Mouse (Mus musculus): ENCODE results near the gene Ephb1. TPM values are rescaled to one million over a fixed set of nuclear protein-coding genes. Genes with fewer than 3 reads are reported as not detected.

Ephb1 gene
- total and polyA plus RNA-seq, 2 experiments = under 0.01 to 0.05 TPM

- Histone ChIP-seq H3K9ac (ENCODE audit: low read depth, low read length) (no peak overlapping the region), H3K36me3 (ENCODE audit: control insufficient read depth, insufficient read depth, low read length) (no peaks in the 10 kb centered on the region), H3K27me3 (ENCODE audit: control insufficient read depth, insufficient read depth, low read length) (no peaks in the 10 kb centered on the region), H3K4me1 (ENCODE audit: control insufficient read depth, insufficient read depth, low read length) (no peaks in the 10 kb centered on the region), H3K79me2 (ENCODE audit: control insufficient read depth, insufficient read depth, low read length) (no peaks in the 10 kb centered on the region), H3K27ac (replicated peaks; ENCODE audit: insufficient read depth, low read depth, low read length) (no peak overlapping the region), H3K4me3 (ENCODE audit: insufficient read depth, low read depth, low read length) (no peak overlapping the region)
- DNase-seq (ENCODE audit: extremely low read depth, low read depth, low spot score) = no peak
- TF ChIP-seq CTCF (IDR thresholded peaks at IDR 0.05; ENCODE audit: low read depth, low read length) (no peak), POLR2A (IDR thresholded peaks at IDR 0.05; ENCODE audit: extremely low read depth, insufficient read depth, low read length) (no peak)
- whole genome bisulfite sequencing = 29% methylated on average over 9 of the region's 9 CpGs
Observed at GRCm38 (mm10) chr9:102261511-102261910, 93.0 kb downstream of the Ephb1 start.

GRCm38 (mm10) chr9:102256407-102256806 lies 98.1 kb downstream of the Ephb1 start:
- DNase-seq (ENCODE audit: extremely low read depth, low read depth, low spot score) = no peak
- no peaks in the 10 kb centered on the region for H3K79me2 ChIP-seq (ENCODE audit: control insufficient read depth, insufficient read depth, low read length)
- H3K27ac ChIP-seq (replicated peaks; ENCODE audit: insufficient read depth, low read depth, low read length) = no peak overlapping the region
- H3K4me1 ChIP-seq (ENCODE audit: control insufficient read depth, insufficient read depth, low read length) = no peaks in the 10 kb centered on the region
- no peaks in the 10 kb centered on the region for H3K36me3 ChIP-seq (ENCODE audit: control insufficient read depth, insufficient read depth, low read length)
- no peak overlapping the region for H3K4me3 ChIP-seq (ENCODE audit: insufficient read depth, low read depth, low read length)
- WGBS = 87% methylated on average over 5 of the region's 5 CpGs
- TF ChIP-seq POLR2A (IDR thresholded peaks at IDR 0.05; ENCODE audit: extremely low read depth, insufficient read depth, low read length) (no peak), CTCF (IDR thresholded peaks at IDR 0.05; ENCODE audit: low read depth, low read length) (no peak)
- no peaks in the 10 kb centered on the region for H3K27me3 ChIP-seq (ENCODE audit: control insufficient read depth, insufficient read depth, low read length)
- no peak overlapping the region for H3K9ac ChIP-seq (ENCODE audit: low read depth, low read length)

GRCm38 (mm10) chr9:102255803-102256202 lies 98.7 kb downstream of the Ephb1 start:
- Histone ChIP-seq H3K27ac (replicated peaks; ENCODE audit: insufficient read depth, low read depth, low read length) (no peak overlapping the region), H3K4me3 (ENCODE audit: insufficient read depth, low read depth, low read length) (no peak overlapping the region), H3K27me3 (ENCODE audit: control insufficient read depth, insufficient read depth, low read length) (no peaks in the 10 kb centered on the region), H3K4me1 (ENCODE audit: control insufficient read depth, insufficient read depth, low read length) (no peaks in the 10 kb centered on the region), H3K36me3 (ENCODE audit: control insufficient read depth, insufficient read depth, low read length) (no peaks in the 10 kb centered on the region), H3K9ac (ENCODE audit: low read depth, low read length) (no peak overlapping the region), H3K79me2 (ENCODE audit: control insufficient read depth, insufficient read depth, low read length) (no peaks in the 10 kb centered on the region)
- 73% methylated on average over 6 of the region's 6 CpGs for WGBS
- no peak for DNase-seq (ENCODE audit: extremely low read depth, low read depth, low spot score)
- TF ChIP-seq POLR2A (IDR thresholded peaks at IDR 0.05; ENCODE audit: extremely low read depth, insufficient read depth, low read length) = no peak
- no peak for TF ChIP-seq CTCF (IDR thresholded peaks at IDR 0.05; ENCODE audit: low read depth, low read length)

GRCm38 (mm10) chr9:102249124-102249816 lies 105.2 kb downstream of the Ephb1 start:
- no peak overlapping the region for H3K4me3 ChIP-seq (ENCODE audit: insufficient read depth, low read depth, low read length)
- TF ChIP-seq CTCF (IDR thresholded peaks at IDR 0.05; ENCODE audit: low read depth, low read length) = no peak
- no peak for TF ChIP-seq POLR2A (IDR thresholded peaks at IDR 0.05; ENCODE audit: extremely low read depth, insufficient read depth, low read length)
- no peak overlapping the region for H3K9ac ChIP-seq (ENCODE audit: low read depth, low read length)
- WGBS = 44% methylated on average over 9 of the region's 9 CpGs
- no peaks in the 10 kb centered on the region for H3K36me3 ChIP-seq (ENCODE audit: control insufficient read depth, insufficient read depth, low read length)
- no peak for DNase-seq (ENCODE audit: extremely low read depth, low read depth, low spot score)
- no peaks in the 10 kb centered on the region for H3K79me2 ChIP-seq (ENCODE audit: control insufficient read depth, insufficient read depth, low read length)
- no peaks in the 10 kb centered on the region for H3K27me3 ChIP-seq (ENCODE audit: control insufficient read depth, insufficient read depth, low read length)
- no peak overlapping the region for H3K27ac ChIP-seq (replicated peaks; ENCODE audit: insufficient read depth, low read depth, low read length)
- no peaks in the 10 kb centered on the region for H3K4me1 ChIP-seq (ENCODE audit: control insufficient read depth, insufficient read depth, low read length)

GRCm38 (mm10) chr9:102245551-102245950 lies 108.9 kb downstream of the Ephb1 start:
- Histone ChIP-seq H3K27me3 (ENCODE audit: control insufficient read depth, insufficient read depth, low read length) (no peaks in the 10 kb centered on the region), H3K36me3 (ENCODE audit: control insufficient read depth, insufficient read depth, low read length) (no peaks in the 10 kb centered on the region), H3K79me2 (ENCODE audit: control insufficient read depth, insufficient read depth, low read length) (no peaks in the 10 kb centered on the region), H3K4me1 (ENCODE audit: control insufficient read depth, insufficient read depth, low read length) (no peaks in the 10 kb centered on the region), H3K9ac (ENCODE audit: low read depth, low read length) (no peak overlapping the region), H3K4me3 (ENCODE audit: insufficient read depth, low read depth, low read length) (no peak overlapping the region), H3K27ac (replicated peaks; ENCODE audit: insufficient read depth, low read depth, low read length) (no peak overlapping the region)
- TF ChIP-seq CTCF (IDR thresholded peaks at IDR 0.05; ENCODE audit: low read depth, low read length) = no peak
- no peak for TF ChIP-seq POLR2A (IDR thresholded peaks at IDR 0.05; ENCODE audit: extremely low read depth, insufficient read depth, low read length)
- no peak for DNase-seq (ENCODE audit: extremely low read depth, low read depth, low spot score)
- 80% methylated on average over 7 of the region's 7 CpGs for WGBS

- TF ChIP-seq CTCF (IDR thresholded peaks at IDR 0.05; ENCODE audit: low read depth, low read length) (no peak), POLR2A (IDR thresholded peaks at IDR 0.05; ENCODE audit: extremely low read depth, insufficient read depth, low read length) (no peak)
- Histone ChIP-seq H3K36me3 (ENCODE audit: control insufficient read depth, insufficient read depth, low read length) (no peaks in the 10 kb centered on the region), H3K4me3 (ENCODE audit: insufficient read depth, low read depth, low read length) (no peak overlapping the region), H3K27ac (replicated peaks; ENCODE audit: insufficient read depth, low read depth, low read length) (no peak overlapping the region), H3K4me1 (ENCODE audit: control insufficient read depth, insufficient read depth, low read length) (no peaks in the 10 kb centered on the region), H3K27me3 (ENCODE audit: control insufficient read depth, insufficient read depth, low read length) (no peaks in the 10 kb centered on the region), H3K79me2 (ENCODE audit: control insufficient read depth, insufficient read depth, low read length) (no peaks in the 10 kb centered on the region), H3K9ac (ENCODE audit: low read depth, low read length) (no peak overlapping the region)
- WGBS = 60% methylated on average over 7 of the region's 7 CpGs
- DNase-seq (ENCODE audit: extremely low read depth, low read depth, low spot score) = no peak
Observed at GRCm38 (mm10) chr9:102243296-102243695, 111.2 kb downstream of the Ephb1 start.
